Mouse (Mus musculus): ENCODE data around the gene Megf6.

Gene Megf6

DNA sequence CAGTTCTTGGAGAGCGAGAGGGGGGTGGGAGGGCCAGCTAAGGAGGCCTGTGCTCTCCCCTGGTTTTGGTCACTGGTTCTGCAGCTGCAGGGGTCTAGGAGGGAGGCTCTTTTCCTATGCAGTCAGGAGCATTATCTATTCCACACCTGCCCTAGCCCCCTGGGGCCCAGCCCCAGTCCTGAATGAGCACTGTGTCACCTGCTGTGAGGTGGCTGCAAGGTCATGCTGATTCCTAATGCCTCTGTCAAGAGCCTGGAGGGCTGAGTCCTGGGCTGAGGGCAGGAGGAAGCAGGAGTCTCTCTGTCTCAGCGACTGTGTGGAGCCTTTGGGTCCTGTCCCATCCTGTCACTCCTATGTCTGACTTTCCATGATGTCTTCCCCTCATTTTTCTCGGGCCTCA lies 39.3 kb downstream of the Megf6 start:
- DNase-seq (ENCODE audit: low read depth in 1 of 2, low spot score in 2 of 2) = no peak

DNA sequence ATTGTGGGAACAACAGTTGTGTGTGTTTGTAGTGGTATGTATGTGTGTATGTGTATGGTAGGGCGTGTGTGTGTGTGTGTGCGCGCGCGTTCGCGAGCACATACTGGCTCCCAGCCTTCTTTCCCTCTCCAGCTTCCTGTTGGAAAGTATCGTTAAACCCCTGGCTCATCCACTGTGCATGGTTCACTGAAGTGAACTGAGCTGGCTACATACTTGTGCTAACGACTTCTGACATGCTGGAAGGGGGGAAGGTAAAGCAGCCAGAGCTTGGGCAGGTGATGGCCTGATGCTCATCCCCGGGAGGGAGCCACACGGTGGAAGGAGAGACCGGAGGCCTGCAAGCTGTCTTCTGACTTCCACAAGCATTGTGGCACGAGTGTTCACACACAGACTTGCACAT lies 40.9 kb downstream of the Megf6 start:
- DNase-seq (ENCODE audit: low read depth in 1 of 2, low spot score in 2 of 2) = no peak

DNA sequence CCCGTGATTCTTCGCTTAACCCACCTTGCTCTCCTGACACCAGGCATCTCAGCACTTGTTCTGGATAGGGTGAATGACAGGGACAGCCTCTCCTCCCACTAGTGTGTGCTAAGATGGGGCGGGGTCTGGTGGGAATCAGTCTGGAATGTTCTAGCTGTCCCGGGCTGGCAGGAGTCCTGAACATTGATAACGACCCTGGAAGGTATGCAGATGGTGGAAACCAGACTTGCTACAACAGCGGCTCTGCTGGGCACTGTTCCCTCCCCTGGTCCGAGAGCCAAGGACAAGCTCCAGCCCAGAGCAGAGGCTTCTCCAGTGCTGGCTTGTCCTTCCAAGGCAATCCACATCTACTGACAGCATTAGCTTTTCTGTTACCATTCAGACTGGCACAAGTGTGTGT lies 43.1 kb downstream of the Megf6 start:
- DNase-seq (ENCODE audit: low read depth in 1 of 2, low spot score in 2 of 2) = no peak

DNA sequence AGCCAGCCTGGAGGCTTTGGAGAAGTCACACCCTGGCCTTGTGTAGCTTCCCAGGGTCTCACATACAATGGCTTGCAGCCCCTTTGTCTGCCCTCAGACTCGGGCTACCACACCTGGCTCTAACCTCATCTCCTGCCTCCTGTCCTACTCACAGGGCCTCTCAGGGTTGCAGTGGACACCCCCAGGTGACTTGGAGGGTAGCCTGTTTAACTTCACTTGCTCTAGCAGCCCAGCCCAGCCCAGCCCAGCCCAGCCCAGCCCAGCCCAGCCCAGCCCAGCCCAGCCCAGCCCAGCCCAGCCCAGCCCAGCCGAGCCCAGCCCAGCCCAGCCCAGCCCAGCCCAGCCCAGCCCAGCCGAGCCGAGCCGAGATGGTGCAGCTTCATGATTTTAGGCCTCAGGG lies 43.5 kb downstream of the Megf6 start:
- no peak for DNase-seq (ENCODE audit: low read depth in 1 of 2, low spot score in 2 of 2)

DNA sequence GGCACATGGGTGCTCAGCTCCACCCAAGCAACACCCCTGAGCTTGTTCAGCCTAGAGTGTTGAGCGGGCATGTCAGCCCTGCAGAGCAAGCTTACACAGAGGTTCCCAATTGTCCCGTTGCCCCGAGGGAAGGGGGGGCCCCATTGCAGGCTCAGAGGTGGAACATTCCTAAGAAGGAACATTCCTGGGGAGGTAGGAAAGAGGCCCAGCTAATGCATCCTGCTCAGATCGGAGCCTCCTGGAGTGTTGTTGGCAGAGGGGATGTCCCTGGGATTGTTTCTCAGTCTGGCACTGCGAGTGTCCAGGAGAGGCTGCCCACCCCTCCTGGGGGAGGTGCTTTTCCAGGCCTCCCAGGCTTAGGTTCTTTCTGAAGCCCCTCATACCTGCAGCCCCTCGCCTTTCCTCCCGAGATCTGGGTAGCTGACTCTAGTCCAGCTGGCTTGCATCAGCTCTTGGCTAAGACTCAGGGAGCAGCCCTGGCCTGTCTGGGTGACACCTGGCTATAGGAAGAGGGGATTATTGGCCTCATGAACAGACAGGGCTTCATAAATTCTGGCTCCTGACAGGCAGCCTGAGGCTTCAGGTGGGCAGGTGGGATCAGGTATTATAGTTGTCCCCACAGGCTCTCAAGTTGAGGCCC lies 47.3 kb downstream of the Megf6 start:
- DNase-seq (ENCODE audit: low read depth in 1 of 2, low spot score in 2 of 2) = no peak

DNA sequence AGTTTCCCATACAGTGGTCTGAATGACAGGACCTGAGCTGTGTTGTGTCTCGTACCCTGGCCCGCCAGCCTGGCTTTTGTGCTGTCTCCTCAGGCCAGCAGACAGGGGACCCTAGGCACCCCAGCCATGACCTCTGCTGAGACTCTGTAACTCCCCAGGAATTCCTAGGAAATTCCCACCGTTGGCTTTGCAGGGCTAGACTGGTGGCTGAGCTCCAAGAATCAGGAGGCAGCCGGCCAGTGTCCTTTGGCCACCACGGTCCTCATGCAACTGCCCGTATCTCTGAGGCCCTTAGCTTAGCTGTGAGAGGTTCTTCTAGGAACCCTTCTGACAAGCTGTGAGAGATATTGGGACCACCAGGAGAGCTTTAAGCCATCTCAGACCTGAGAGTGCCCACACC lies 52.2 kb downstream of the Megf6 start:
- no peak for DNase-seq (ENCODE audit: low read depth in 1 of 2, low spot score in 2 of 2)

DNA sequence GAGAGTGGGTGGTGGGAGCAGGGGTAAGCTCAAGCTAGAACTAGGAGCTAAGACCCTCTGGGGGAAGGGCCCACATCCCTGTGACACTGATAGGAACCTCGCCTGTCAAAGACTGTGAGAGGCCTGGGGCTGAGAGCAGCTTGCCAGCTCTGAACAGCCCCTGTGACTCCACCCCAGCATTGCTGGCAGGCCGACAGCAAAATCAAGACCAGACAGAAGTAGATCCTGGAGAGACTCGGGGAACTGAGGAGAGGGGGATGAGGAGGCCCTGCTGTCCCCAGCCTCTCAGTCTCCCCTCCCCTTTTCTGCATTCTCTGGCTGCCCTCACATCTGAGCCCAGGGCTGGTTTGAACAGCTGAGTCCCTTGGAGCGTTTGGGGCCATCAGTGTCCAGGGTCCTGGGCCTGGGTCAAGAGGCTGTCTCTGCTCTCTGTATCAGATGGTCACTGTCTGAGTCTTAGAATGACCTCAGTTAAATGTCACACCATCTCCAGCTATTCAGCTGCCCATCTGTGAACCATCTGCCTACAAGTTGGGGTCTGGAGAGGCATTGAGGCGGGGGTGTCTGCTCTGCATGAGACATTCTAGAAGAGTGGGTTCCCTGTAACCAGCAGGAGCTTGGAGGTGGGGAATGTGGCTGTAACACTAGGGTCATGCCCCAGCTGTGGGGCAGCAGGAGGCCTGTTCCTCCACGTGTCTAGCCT lies 53.9 kb downstream of the Megf6 start:
- no peak for DNase-seq (ENCODE audit: low read depth in 1 of 2, low spot score in 2 of 2)

DNA sequence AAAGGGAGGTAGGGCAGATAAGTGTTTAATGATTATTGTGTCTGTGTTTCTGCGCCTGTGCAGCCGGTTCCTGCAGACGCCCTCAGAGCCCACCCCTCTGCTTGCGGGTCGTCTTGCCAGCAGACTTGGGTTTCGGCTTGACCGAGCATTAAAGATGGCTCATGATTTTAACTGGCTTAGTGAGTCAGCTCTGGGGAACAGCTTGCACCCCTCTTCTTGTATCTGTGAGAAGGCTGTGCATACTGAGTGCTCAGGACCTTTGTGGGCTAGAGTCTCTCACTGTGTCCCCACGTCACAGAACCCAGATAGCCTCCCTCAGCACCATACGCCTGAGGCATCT lies 54.4 kb downstream of the Megf6 start:
- DNase-seq (ENCODE audit: low read depth in 1 of 2, low spot score in 2 of 2) = no peak

DNA sequence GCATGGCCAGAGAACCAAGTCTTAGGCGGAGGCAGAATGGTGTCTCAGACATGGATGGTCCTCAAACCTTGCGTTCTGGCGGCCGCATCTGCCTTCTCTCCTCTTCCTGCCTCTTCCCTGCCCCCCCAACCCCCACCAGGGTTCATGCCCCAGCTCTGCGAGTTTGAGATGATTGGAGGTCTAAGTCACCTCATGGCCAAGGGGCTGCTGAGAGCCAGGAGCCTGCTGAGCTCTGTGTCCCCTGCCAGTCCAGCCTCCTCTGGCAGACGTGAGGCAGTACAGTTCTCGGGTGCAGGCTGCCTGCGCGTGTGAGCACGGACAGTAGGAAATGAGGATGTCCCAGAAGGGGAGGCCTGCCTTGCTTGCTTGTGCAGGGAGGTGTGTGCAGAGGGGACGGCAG lies 56.1 kb downstream of the Megf6 start:
- DNase-seq (ENCODE audit: low read depth in 1 of 2, low spot score in 2 of 2) = no peak

DNA sequence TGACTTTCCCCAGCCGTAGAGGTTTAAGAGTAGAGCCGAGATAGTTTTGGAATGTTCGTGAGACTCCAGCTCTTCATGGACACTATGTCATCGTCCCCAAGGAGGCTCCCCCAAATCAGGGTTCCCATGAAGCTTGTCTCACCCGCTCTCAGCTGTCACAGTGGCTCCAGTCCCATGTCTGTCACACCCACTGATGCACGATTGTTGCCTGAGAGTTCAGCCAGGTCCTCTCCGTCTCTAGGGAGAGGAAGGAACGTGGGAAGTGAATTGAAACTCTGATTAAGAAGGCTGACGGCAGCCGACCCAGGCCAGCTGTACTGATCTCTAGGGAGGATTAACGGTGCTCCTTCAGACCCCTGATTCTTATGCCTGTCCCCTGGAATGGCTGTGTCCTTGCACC lies 57.8 kb downstream of the Megf6 start:
- DNase-seq (ENCODE audit: low read depth in 1 of 2, low spot score in 2 of 2) = no peak

DNA sequence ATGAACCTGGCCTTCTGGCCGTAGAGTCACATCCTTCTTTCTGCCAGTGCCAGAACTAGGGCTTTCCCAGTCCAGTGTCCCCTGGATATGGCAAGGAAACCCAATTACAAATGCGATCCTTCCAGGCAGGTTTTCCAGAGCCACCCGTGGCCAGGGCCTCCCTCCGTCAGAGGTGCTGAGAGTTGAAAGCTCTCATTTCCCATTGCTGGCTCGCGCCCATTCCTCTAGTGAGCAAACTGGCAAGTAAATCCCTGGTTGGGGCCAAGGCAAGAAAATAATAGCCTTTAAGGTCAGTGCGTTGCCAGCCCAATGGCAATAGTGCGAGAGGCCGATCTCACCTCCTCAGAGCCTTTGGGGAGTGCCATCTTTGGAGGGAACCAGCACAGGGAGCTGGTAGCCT lies 59.0 kb downstream of the Megf6 start:
- no peak for DNase-seq (ENCODE audit: low read depth in 1 of 2, low spot score in 2 of 2)

DNA sequence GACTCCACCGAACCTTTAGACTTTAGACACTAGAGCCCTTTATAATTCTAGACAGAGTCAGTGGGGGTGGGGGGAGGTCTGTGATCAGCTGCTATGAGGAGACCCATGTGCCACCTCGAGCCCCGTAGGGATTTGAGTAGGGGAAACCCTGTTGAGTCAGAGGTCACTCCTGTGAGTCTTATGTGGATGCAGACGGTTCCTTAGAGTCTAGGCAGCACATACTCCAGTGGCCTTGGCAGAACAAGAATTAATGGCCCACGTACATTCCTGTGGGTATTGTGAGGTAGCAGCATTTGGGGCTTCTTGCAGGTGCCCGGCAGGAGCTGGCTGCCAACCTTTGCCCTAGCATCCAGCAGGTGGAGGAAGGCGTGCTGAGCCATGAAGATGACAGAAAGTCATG lies 60.9 kb downstream of the Megf6 start:
- no peak for DNase-seq (ENCODE audit: low read depth in 1 of 2, low spot score in 2 of 2)

DNA sequence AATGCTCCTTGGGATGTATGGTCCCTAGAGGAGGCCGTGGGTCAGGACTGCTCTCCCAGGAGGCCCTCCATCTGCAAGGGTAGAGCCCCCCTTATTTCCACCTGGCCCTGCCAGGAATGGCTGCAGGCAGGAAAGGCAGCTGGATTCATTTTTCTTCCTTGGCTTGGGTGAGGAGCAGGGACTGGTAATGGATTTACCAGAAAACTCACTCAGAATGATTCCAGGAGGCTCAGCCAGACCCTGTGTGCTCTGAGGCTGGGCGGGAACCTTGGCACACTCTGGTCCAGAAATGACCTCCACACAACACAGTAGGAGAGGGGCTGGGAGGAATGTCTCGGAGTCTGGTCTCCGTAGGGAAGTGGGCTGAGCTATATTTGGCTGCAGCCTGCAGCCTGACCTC lies 61.8 kb downstream of the Megf6 start:
- DNase-seq (ENCODE audit: low read depth in 1 of 2, low spot score in 2 of 2) = no peak

DNA sequence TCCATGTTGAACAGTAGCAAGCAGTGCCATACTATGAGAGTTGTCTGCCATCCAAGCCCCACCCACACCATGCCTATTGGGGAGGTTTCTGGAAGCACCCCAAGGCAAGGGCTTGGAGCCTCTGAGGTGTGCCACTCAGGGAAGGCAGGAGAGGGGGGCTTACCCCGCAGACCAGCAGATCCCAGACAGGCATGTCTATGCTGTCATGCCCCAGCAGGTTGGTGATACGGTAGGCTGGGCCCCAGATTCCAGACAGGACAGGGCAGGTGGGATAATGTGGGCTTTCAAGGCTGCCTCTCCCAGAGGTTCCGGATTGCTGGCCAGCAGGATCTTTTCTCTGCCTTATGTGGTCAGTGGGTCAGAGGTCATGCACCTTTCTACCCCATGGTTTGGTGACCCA lies 65.5 kb downstream of the Megf6 start:
- DNase-seq (ENCODE audit: low read depth in 1 of 2, low spot score in 2 of 2) = no peak

DNA sequence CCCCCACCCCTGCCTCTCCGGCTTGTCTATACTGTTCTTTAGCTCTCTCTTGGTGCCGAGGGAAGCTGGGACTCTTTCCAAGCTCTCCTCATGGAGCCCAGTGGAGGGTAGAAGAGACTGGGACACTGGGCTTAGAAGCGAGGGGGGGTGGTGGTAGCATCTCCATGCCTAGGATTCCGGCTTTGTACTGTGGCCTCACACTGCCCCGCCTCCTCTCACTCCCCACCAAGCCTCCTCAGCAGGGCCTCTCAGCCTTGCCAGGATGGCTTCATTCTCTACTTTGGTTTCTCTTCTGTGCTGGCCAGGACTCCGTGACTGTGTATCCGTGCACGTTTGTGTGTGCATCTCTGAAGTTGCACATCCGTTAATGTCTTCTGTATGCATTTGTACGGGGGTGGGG lies 66.4 kb downstream of the Megf6 start:
- no peak for DNase-seq (ENCODE audit: low read depth in 1 of 2, low spot score in 2 of 2)

DNA sequence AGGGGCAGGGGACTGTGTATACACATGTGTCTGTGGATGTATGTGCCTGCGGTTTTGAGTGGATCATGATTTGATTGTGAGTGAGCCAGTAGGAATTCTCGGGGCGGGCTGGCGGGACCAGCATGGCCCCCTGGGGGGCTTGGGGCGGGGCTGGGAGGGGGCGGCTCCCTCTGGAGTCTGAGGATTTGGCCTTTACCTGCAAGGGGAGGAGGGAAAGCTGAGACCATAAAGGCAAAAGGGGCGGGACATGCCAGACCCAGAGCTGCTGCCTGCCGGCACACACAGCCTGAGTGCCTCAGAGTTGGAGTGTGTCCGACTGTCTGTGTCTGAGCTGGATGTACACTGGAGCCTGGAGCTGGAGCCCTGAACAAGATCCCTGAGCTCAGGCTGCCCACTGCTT lies 66.8 kb downstream of the Megf6 start:
- DNase-seq (ENCODE audit: low read depth in 1 of 2, low spot score in 2 of 2) = no peak

DNA sequence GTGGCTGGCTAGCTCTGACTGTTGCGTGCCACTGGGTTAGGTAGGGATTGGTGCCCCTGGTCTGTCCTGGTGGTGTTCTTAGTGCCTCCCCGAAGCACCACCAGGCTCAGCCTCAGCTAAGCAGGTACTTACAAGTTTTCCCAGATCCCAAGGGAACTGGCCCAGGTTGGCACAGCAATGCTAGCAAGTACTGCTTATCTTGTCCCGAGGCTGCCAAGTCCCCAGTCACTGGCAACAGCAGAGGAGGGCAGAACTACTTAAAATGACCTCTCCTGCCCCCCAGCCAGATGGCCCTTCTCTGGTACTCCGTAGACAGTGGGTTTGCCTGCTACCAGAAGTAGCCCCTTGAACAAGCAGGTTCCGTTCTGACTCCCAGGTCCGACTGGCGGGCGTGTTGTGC lies 68.7 kb downstream of the Megf6 start:
- DNase-seq (ENCODE audit: low read depth in 1 of 2, low spot score in 2 of 2) = no peak

DNA sequence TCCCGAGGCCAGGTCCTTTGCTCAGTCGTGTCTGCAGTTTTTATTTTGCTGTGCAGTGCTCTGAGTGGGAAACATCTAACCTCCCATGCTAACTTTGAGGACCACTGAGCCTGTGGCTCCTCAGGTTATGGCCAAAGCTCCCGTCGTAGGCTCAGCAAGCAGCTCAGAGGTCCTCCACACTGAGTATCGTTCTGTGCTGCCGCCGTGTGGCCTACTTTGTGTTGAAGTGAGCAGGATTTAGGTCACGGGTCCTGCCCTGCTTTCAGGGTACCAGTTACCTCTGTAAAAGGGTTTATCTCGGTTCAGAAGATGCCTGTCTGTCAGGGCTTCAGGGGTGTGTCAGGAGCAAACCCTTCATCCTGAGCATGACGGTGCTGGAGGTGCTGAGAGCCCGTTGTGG lies 70.1 kb downstream of the Megf6 start:
- no peak for DNase-seq (ENCODE audit: low read depth in 1 of 2, low spot score in 2 of 2)

DNA sequence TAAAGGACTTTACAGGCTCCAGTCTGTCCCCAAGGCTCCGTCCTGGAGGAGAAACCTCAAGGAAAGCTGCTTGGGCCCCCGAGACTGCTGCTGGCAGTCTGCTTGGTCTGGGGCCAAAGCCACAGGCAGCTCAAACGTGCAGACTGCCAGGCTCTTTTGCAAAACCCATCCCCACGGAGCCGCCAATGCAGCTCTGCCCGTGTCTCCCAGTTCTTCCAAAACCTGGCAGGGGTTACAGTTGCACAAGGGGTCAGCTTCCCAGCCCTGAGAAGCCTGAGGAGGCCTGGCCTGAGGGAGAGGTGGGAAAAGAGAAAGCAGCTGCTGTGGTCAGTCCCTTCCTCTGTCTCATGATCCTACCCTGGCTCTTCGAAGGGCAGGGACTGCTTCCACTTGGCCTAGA lies 74.8 kb downstream of the Megf6 start:
- DNase-seq (ENCODE audit: low read depth in 1 of 2, low spot score in 2 of 2) = no peak

DNA sequence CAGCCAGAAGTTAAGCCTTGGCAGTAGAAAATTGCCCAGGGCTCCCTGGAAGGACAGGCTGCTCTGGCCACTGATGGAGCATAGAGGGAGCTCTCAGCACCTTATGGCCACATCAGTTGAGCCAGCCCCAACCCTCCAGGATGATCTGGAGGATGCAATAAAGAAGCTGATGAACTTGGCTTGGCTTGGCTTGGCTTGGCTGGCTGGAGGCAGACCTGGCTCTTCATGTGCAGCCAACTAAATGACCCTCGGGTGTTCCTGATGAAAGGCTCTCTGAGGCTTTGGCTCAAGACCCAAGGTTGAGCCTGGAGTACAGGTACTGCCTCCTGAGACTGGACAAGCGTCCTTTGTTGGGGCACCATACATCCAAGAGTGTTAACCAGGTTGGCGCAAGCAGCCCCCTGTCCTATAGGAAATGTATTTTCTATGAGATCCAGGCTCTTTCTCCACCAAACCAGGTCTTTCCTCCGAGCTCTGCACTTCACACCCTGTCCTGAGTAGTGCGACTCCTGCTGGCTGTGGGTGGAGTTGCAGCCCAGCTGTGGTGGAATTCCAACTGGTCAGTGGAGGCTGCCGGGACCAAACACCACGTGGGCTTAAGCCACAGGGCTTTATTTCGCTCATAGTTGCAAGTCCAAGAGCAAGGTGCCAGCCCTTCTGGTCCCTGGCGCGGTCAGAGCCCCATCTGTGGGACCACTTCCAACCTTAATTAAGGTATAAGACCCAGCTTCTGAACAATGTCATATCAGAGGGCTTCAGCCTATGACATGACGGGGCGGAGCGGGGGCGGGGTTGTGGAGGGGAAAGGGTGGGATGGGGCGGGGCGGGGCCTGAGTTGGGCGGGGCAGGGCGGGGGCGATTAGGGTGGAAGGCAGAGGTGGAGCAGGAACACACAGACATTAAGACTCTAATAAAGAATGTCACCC lies 75.8 kb downstream of the Megf6 start:
- DNase-seq (ENCODE audit: low read depth in 1 of 2, low spot score in 2 of 2) = peak; percentile 2 to 14

DNA sequence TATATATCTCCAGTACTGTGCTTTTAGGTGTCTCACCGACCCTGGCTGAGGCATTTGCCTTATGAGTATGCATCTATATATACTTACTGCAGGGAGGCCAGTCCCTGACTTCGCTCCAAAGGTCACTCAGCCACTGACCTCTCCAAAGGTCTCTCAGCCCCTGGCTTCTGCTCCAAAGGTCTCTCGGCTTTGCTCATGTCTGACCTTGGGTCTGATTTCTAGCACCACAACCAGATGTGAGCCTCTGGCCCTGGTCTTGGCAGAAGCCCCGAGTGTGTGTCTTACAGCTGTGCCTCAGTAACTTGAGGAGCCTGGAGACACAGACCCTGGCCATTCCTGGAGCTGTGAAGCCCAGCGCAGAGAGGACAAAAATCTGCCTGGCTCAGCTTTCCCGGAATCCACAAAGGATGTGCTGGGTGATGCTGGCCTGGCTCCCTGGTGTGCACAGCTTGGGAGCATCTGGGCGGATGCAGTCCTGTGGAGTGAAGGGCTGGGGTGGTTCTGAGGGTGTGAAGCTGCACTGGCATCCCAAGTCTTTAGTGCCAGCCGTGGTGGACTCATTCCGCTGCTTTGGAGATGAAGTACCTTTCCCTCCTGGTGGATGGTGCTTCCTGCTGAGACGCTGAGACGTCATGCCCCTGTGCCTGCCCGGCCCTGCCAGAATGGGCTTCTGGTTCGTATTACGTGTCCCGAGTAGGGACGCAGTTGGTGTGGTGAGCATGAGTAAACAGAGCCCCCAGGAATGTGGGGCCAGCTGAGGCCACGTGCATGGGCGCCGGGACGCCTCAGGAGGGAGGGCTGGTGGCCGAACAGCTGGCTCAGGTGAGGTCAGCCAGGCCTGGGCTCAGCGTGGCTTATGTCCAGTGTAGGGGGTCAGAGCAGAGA lies 76.9 kb downstream of the Megf6 start:
- no peak for DNase-seq (ENCODE audit: low read depth in 1 of 2, low spot score in 2 of 2)
